Mouse (Mus musculus) liver, postnatal 0 days (tissue): ENCODE measurements at regions not wholly inside any gene's neighbourhood (a gene's known extent, or its start where the extent isn't known, plus 50 kb on each side); places are given as distances from the start of the nearest gene placed in this dataset.

Source experiments
- ATAC-seq: fragments of 200-750 bp; cut with Nextera tagmentation; 2 replicates; pipeline ENCODE4 v1.8.0; 2017; ENCODE audit warnings: mild to moderate bottlenecking, moderate library complexity
- DNase-seq: peaks from one replicate; pipeline ENCODE4 v3.0.0-alpha.2; 2016
- H3K27ac ChIP-seq: fragments of 300-500 bp; sonication (generic); 2 replicates; pipeline ENCODE4 v1.5.1; 2014; ENCODE audit warnings: antibody characterized with exemption, moderate library complexity, mild to moderate bottlenecking, low read depth
- H3K27me3 ChIP-seq: fragments of 300-500 bp; sonication (generic); 2 replicates; pipeline ENCODE4 v1.6.1; 2014; ENCODE audit warnings: low read length, control low read depth, mixed read lengths; ENCODE audit not compliant: insufficient read depth
- H3K36me3 ChIP-seq: fragments of 300-500 bp; sonication (generic); replicated peaks from 2 replicates; pipeline ENCODE4 v1.6.1; 2014; ENCODE audit warnings: mild to moderate bottlenecking, control low read depth, low read length, moderate library complexity, mixed read lengths; ENCODE audit not compliant: insufficient read depth
- H3K4me1 ChIP-seq: fragments of 300-500 bp; sonication (generic); 2 replicates; pipeline ENCODE4 v1.6.1; 2014; ENCODE audit warnings: antibody characterized with exemption, mild to moderate bottlenecking, control low read depth; ENCODE audit not compliant: insufficient read depth
- H3K4me2 ChIP-seq: fragments of 300-500 bp; sonication (generic); 2 replicates; pipeline ENCODE4 v1.6.1; 2014; ENCODE audit warnings: low read depth, mild to moderate bottlenecking, low read length, moderate library complexity, mixed read lengths
- H3K4me3 ChIP-seq: fragments of 300-500 bp; sonication (generic); 2 replicates; pipeline ENCODE4 v1.5.1; 2014; ENCODE audit warnings: low read depth, low read length
- H3K9ac ChIP-seq: fragments of 300-500 bp; sonication (generic); replicated peaks from 2 replicates; pipeline ENCODE4 v1.6.1; 2014; ENCODE audit warnings: mild to moderate bottlenecking, moderate library complexity
- H3K9me3 ChIP-seq: fragments of 300-500 bp; sonication (generic); 2 replicates; pipeline ENCODE4 v1.6.1; 2016; ENCODE audit warnings: mild to moderate bottlenecking, control low read depth, low read length, mixed read lengths
- CTCF ChIP-seq: sonication (generic); IDR thresholded peaks from 2 replicates; pipeline ENCODE4 v1.5.1; 2016; ENCODE audit warnings: antibody characterized with exemption, low read depth
- EP300 ChIP-seq: IDR thresholded peaks from 2 replicates; pipeline ENCODE4 v1.6.1; 2016; ENCODE audit warnings: antibody characterized with exemption, low read depth, mild to moderate bottlenecking
- WGBS: fragments of 180-500 bp; shearing (Covaris S2); extraction: QIAGEN DNeasy Blood & Tissue Kit; methylation state at CpG from one replicate; pipeline ENCODE4 v1.1.7; 2014; ENCODE audit not compliant: insufficient replicate concordance; 5-methylcytosine and 5-hydroxymethylcytosine counted together

- TF ChIP-seq CTCF: no peak
- TF ChIP-seq EP300: no peak
- Histone ChIP-seq H3K4me2 (no peak overlapping the region), H3K9ac (no peak overlapping the region), H3K4me3 (no peak overlapping the region), H3K27ac (no peak overlapping the region), H3K9me3 (no peaks in the 10 kb centered on the region), H3K4me1 (no peaks in the 10 kb centered on the region), H3K36me3 (no peaks in the 10 kb centered on the region), H3K27me3 (no peaks in the 10 kb centered on the region)
- DNase-seq (no peak), ATAC-seq (no peak)
- 45% methylated on average over 10 of the region's 10 CpGs for WGBS
These were observed 219.1 kb upstream of the Spag17 start for GRCm38 (mm10) chr3:99665902-99666768.

DNA sequence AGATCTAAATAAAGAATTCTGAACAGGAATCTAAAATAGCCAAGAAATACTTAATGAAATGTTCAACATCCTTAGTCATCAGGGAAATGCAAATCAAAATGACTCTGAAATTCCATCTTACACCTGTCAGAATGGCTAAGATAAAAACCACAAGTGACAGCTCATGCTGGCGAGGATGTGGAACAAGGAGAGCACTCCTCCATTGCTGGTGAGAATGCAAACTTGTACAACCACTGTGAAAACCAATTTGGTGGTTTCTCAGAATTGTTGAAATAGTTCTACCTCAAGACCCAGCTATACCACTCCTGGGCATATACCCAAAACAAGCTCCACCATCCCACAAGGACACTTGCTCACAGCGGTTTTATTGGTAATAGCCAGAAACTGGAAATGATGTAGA is 211.1 kb upstream of the Spag17 start:
- H3K4me2 ChIP-seq: no peak overlapping the region
- no peak for ATAC-seq
- WGBS: 72% methylated on average over 2 of the region's 2 CpGs
- H3K9me3 ChIP-seq: no peaks in the 10 kb centered on the region
- no peaks in the 10 kb centered on the region for H3K27me3 ChIP-seq
- H3K4me1 ChIP-seq: no peaks in the 10 kb centered on the region
- H3K27ac ChIP-seq: no peak overlapping the region
- no peaks in the 10 kb centered on the region for H3K36me3 ChIP-seq
- H3K4me3 ChIP-seq: no peak overlapping the region
- TF ChIP-seq EP300 (no peak), CTCF (no peak)
- no peak overlapping the region for H3K9ac ChIP-seq
- DNase-seq: no peak

- H3K9ac ChIP-seq: no peak overlapping the region
- no peak overlapping the region for H3K4me2 ChIP-seq
- H3K4me3 ChIP-seq: no peak overlapping the region
- DNase-seq: no peak
- H3K9me3 ChIP-seq: no peaks in the 10 kb centered on the region
- no peaks in the 10 kb centered on the region for H3K36me3 ChIP-seq
- ATAC-seq: no peak
- H3K4me1 ChIP-seq: no peaks in the 10 kb centered on the region
- TF ChIP-seq CTCF: no peak
- no peak for TF ChIP-seq EP300
- H3K27ac ChIP-seq: no peak overlapping the region
- 69% methylated on average over 4 of the region's 4 CpGs for WGBS
- no peaks in the 10 kb centered on the region for H3K27me3 ChIP-seq
These were observed 175.7 kb upstream of the Spag17 start for GRCm38 (mm10) chr3:99709506-99709905.

DNA sequence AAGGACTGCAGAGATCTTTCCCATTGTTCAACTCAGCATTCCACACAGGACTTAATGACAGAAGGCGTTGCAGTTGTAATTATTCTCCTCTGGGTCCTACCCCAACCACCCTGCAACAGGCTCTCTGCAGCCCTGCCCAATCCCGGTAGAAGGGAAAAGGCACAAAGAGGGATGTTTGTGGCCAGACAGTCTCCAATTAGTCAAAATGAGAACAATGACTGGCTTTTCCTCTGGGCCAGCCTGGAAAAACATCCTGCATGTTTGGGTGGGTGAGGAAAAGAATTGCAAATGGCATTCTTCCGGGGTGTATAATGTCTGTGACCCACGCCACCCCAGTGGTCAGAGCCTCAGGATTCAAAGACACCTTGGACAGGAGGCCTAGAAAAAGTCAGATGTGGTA is 168.8 kb upstream of the Spag17 start:
- Histone ChIP-seq H3K4me2 (no peak overlapping the region), H3K9me3 (no peaks in the 10 kb centered on the region), H3K4me1 (no peaks in the 10 kb centered on the region), H3K4me3 (no peak overlapping the region), H3K27me3 (no peaks in the 10 kb centered on the region), H3K36me3 (no peaks in the 10 kb centered on the region), H3K9ac (no peak overlapping the region), H3K27ac (no peak overlapping the region)
- DNase-seq (no peak), ATAC-seq (no peak)
- TF ChIP-seq CTCF (no peak), EP300 (no peak)
- 47% methylated on average over 4 of the region's 4 CpGs for WGBS

- no peak for TF ChIP-seq EP300
- no peak for TF ChIP-seq CTCF
- H3K4me2 ChIP-seq: no peak overlapping the region
- no peaks in the 10 kb centered on the region for H3K27me3 ChIP-seq
- H3K9me3 ChIP-seq: no peaks in the 10 kb centered on the region
- H3K27ac ChIP-seq: no peak overlapping the region
- H3K4me1 ChIP-seq: no peaks in the 10 kb centered on the region
- no peak for ATAC-seq
- H3K4me3 ChIP-seq: no peak overlapping the region
- DNase-seq: no peak
- H3K36me3 ChIP-seq: no peaks in the 10 kb centered on the region
- no peak overlapping the region for H3K9ac ChIP-seq
- 60% methylated on average over 3 of the region's 3 CpGs for WGBS
These were observed 147.0 kb upstream of the Spag17 start for GRCm38 (mm10) chr3:99738093-99738803.

DNA sequence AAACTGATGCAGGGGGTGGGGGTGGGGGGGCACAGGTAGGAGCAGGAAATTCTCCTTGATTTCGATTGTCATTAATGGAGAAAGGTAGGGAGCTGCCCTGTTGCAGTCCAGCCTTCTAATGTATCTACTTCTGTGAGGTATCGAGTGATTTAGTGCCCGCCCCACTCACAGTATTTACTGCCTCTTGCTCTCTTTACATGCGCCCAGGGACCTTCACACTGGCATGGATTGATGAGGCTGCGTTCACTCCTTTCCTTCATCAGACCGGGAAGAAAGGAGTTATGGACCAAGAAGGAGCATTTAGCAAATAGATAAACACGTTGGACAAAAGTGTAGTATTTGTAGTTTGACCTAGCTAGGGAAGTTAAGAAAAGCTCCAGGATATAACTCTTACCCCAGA is 145.6 kb upstream of the Spag17 start:
- no peak overlapping the region for H3K27ac ChIP-seq
- no peak overlapping the region for H3K4me3 ChIP-seq
- no peaks in the 10 kb centered on the region for H3K4me1 ChIP-seq
- H3K36me3 ChIP-seq: no peaks in the 10 kb centered on the region
- 79% methylated on average over 7 of the region's 7 CpGs for WGBS
- no peak overlapping the region for H3K4me2 ChIP-seq
- DNase-seq (no peak), ATAC-seq (no peak)
- no peaks in the 10 kb centered on the region for H3K27me3 ChIP-seq
- no peaks in the 10 kb centered on the region for H3K9me3 ChIP-seq
- no peak overlapping the region for H3K9ac ChIP-seq
- TF ChIP-seq CTCF (no peak), EP300 (no peak)
